ENCODE assay signal across 11 mouse cellular contexts in genomic region chr2:180560245-180560644, GRCm38 (mm10). TPM values are rescaled to one million over a fixed set of nuclear protein-coding genes. Genes with fewer than 3 reads are reported as not detected.
A peak's percentile ranks its signal among the peaks of the same experiment; 100 is the strongest.
DNase-seq lines count a peak whose midpoint lies in the region; ATAC-seq and TF ChIP-seq lines count a peak whose summit lies in the region.
"Had no signal": no experiment of that assay in that cellular context is flagged by ENCODE, and none has a peak within 500 bp of the region (broad histone marks: within the 10 kb centered on the region; RNA-seq: fewer than 3 reads in every experiment).

No protein-coding gene starts in this region.

- TF ChIP-seq POLR2A in liver, adult 2 months (IDR thresholded peaks at IDR 0.05; ENCODE audit: extremely low read depth, insufficient read depth, low read length), result no peak
- TF ChIP-seq POLR2A in MEL (IDR thresholded peaks at IDR 0.05; ENCODE audit: control insufficient read depth in 1 of 2, insufficient read depth in 1 of 2, low read depth in 1 of 2, low read length in 2 of 2, poor library complexity in 1 of 2), result no peak

- 51% methylated on average over 5 of the region's 5 CpGs for whole genome bisulfite sequencing in liver, adult 2 months
- WGBS in liver, embryonic 12.5 days (ENCODE audit: insufficient replicate concordance), result 35% methylated on average over 5 of the region's 5 CpGs

- no peak for TF ChIP-seq EP300 in MEL (IDR thresholded peaks at IDR 0.05; ENCODE audit: low read depth in 1 of 2, low read length in 2 of 2)

- H3K4me3 ChIP-seq in liver, adult 2 months (ENCODE audit: insufficient read depth, low read depth, low read length), result no peak overlapping the region
- no peak overlapping the region for H3K4me3 ChIP-seq in liver, embryonic 12.5 days
- no peak overlapping the region for H3K4me3 ChIP-seq in MEL (ENCODE audit: control insufficient read depth in 1 of 2, insufficient read depth in 1 of 2, low read depth in 2 of 2, low read length in 2 of 2)
- H3K4me3 ChIP-seq: forebrain, embryonic 10.5 days; liver, embryonic 15.5 days had no signal

- no peak for ATAC-seq in liver, embryonic 12.5 days
- ATAC-seq in megakaryocyte progenitor cell, adult 5-6 weeks (replicated peaks; ENCODE audit: poor library complexity), result peak; percentile 71

- peak; percentile 56 for TF ChIP-seq RAD21 in MEL (IDR thresholded peaks at IDR 0.05; ENCODE audit: low read depth, low read length)

- no peak overlapping the region for H3K9ac ChIP-seq in liver, adult 2 months (ENCODE audit: low read depth, low read length)
- no peak overlapping the region for H3K9ac ChIP-seq in liver, embryonic 12.5 days
- H3K9ac ChIP-seq in MEL (ENCODE audit: control insufficient read depth, low read depth, low read length, poor library complexity, severe bottlenecking), result no peak overlapping the region
- H3K9ac ChIP-seq: liver, embryonic 15.5 days had no signal

- H3K27me3 ChIP-seq in liver, adult 2 months (ENCODE audit: control insufficient read depth, insufficient read depth, low read length), result no peaks in the 10 kb centered on the region
- H3K27me3 ChIP-seq in liver, embryonic 12.5 days (replicated peaks), result no peaks in the 10 kb centered on the region
- H3K27me3 ChIP-seq in MEL (ENCODE audit: control insufficient read depth in 1 of 2, insufficient read depth in 2 of 2, low read length in 2 of 2), result peaks cover 0 to 1% of the 10 kb centered on the region in 2 experiments; a peak in 2 of 4 replicates
- H3K27me3 ChIP-seq: liver, embryonic 15.5 days had no signal

- TF ChIP-seq CTCF in liver, adult 2 months (IDR thresholded peaks at IDR 0.05; ENCODE audit: low read depth, low read length), result peak; percentile 56
- peak; percentile 63 to 71 (median 68) for TF ChIP-seq CTCF in MEL (IDR thresholded peaks at IDR 0.05 in 2 of 3, conservative IDR thresholded peaks at IDR 0.05 in 1 of 3; ENCODE audit: control insufficient read depth in 1 of 3, insufficient read depth in 1 of 3, low read depth in 2 of 3, low read length in 3 of 3, poor library complexity in 1 of 3, severe bottlenecking in 1 of 3)

- H3K4me2 ChIP-seq in liver, embryonic 12.5 days, result no peak overlapping the region
- H3K4me2 ChIP-seq: liver, embryonic 15.5 days had no signal

- no peaks in the 10 kb centered on the region for H3K79me2 ChIP-seq in liver, adult 2 months (ENCODE audit: control insufficient read depth, insufficient read depth, low read length)
- H3K79me2 ChIP-seq in MEL (ENCODE audit: control insufficient read depth, insufficient read depth, low read length, poor library complexity), result no peaks in the 10 kb centered on the region

- no peaks in the 10 kb centered on the region for H3K9me3 ChIP-seq in liver, embryonic 12.5 days (replicated peaks)
- H3K9me3 ChIP-seq in MEL (replicated peaks; ENCODE audit: insufficient read depth, low read length), result no peaks in the 10 kb centered on the region
- H3K9me3 ChIP-seq: liver, embryonic 15.5 days had no signal

- no peaks in the 10 kb centered on the region for H3K36me3 ChIP-seq in liver, adult 2 months (ENCODE audit: control insufficient read depth, insufficient read depth, low read length)
- H3K36me3 ChIP-seq in liver, embryonic 12.5 days, result no peaks in the 10 kb centered on the region
- no peaks in the 10 kb centered on the region for H3K36me3 ChIP-seq in MEL (ENCODE audit: control insufficient read depth in 1 of 2, insufficient read depth in 2 of 2, low read length in 2 of 2)
- H3K36me3 ChIP-seq: forebrain, embryonic 10.5 days; liver, embryonic 15.5 days had no signal

- peak; percentile 25 for DNase-seq in embryo, embryonic 10 days (ENCODE audit: low spot score)
- no peak for DNase-seq in embryo, embryonic 11 days
- no peak for DNase-seq in liver, adult 2 months (ENCODE audit: extremely low read depth, low read depth, low spot score)
- peak; percentile 51 for DNase-seq in MEL (ENCODE audit: low read depth, low spot score)
- DNase-seq in urinary bladder, postnatal 4 days (ENCODE audit: low spot score in 2 of 2), result no peak
- no peak for DNase-seq in gastrocnemius, adult 8-10 months (ENCODE audit: low spot score in 2 of 2)
- DNase-seq: right cerebral cortex, postnatal 14 days had no signal

- H3K4me1 ChIP-seq in liver, adult 2 months (ENCODE audit: control insufficient read depth, insufficient read depth, low read length), result no peaks in the 10 kb centered on the region
- no peaks in the 10 kb centered on the region for H3K4me1 ChIP-seq in liver, embryonic 12.5 days
- H3K4me1 ChIP-seq in MEL (ENCODE audit: control insufficient read depth in 1 of 2, insufficient read depth in 2 of 2, low read length in 2 of 2), result peaks cover 0 to 3% of the 10 kb centered on the region in 2 experiments; a peak in 1 of 4 replicates
- H3K4me1 ChIP-seq: liver, embryonic 15.5 days had no signal

- H3K27ac ChIP-seq in liver, adult 2 months (replicated peaks; ENCODE audit: insufficient read depth, low read depth, low read length), result no peak overlapping the region
- H3K27ac ChIP-seq in liver, embryonic 12.5 days, result no peak overlapping the region
- no peak overlapping the region for H3K27ac ChIP-seq in MEL (ENCODE audit: control insufficient read depth, low read depth, low read length)
- H3K27ac ChIP-seq: forebrain, embryonic 10.5 days; liver, embryonic 15.5 days had no signal

TF ChIP-seq in MEL, 35 proteins besides CTCF, POLR2A, EP300 and RAD21:
- TF ChIP-seq MAX (IDR thresholded peaks at IDR 0.05; ENCODE audit: low read length) (no peak), ZC3H11A (IDR thresholded peaks at IDR 0.05; ENCODE audit: low read depth, low read length) (peak; percentile 40), E2F4 (IDR thresholded peaks at IDR 0.05; ENCODE audit: borderline replicate concordance, low read depth, low read length) (no peak), SMC3 (IDR thresholded peaks at IDR 0.05; ENCODE audit: low read depth, low read length) (peak; percentile 49)

RNA-seq across cellular contexts. Expression of gene Mrgbp, which starts 20.9 kb away (rescaled TPM):
- total RNA-seq in liver, adult 2 months (2014; rRNA removed), result 4.8 and 4.9 TPM in 2 replicates
- 6.7 and 9.5 TPM in 2 replicates for polyA plus RNA-seq in liver, adult 2 months (2012; rRNA removed)
- 15.2 and 15.6 TPM in 2 replicates for polyA plus RNA-seq in liver, embryonic 12.5 days (2016; fragmentation: Nextera tagmentation; extraction: Ambion mirVana)
- total RNA-seq in MEL (2012; rRNA removed), result 40.3 and 44.9 TPM in 2 replicates
- polyA plus RNA-seq in MEL (2012; ENCODE audit: insufficient read depth in 1 of 2, insufficient read length in 2 of 2, low read depth in 1 of 2, low replicate concordance in 2 of 2, missing spikeins in 1 of 2), result 10 to 100 TPM in 1 of 2 experiments, not detected in 1; 54.5 TPM
- total RNA-seq in megakaryocyte progenitor cell, adult 5-6 weeks (2015), result 34.2 and 36.6 TPM in 2 replicates
- total RNA-seq in megakaryocyte progenitor cell, adult 5-6 weeks (2017), result 27.8 and 32.7 TPM in 2 replicates
- 1 to 10 TPM; 3.6 to 5.1 (median 4.7) TPM for total RNA-seq in gastrocnemius, adult 8-10 months (2022)

RNA-seq across cellular contexts. Expression of gene Ogfr, which starts 28.8 kb away (rescaled TPM):
- total RNA-seq in liver, adult 2 months (2014; rRNA removed), result 42.9 and 44.4 TPM in 2 replicates
- 23.1 and 29.1 TPM in 2 replicates for polyA plus RNA-seq in liver, adult 2 months (2012; rRNA removed)
- polyA plus RNA-seq in liver, embryonic 12.5 days (2016; fragmentation: Nextera tagmentation; extraction: Ambion mirVana), result 31.6 and 32.5 TPM in 2 replicates
- 29.3 and 38.6 TPM in 2 replicates for total RNA-seq in MEL (2012; rRNA removed)
- 10 to 100 TPM in 1 of 2 experiments, not detected in 1; 44.7 TPM for polyA plus RNA-seq in MEL (2012; ENCODE audit: insufficient read depth in 1 of 2, insufficient read length in 2 of 2, low read depth in 1 of 2, low replicate concordance in 2 of 2, missing spikeins in 1 of 2)
- total RNA-seq in megakaryocyte progenitor cell, adult 5-6 weeks (2015), result 22.9 and 24.4 TPM in 2 replicates
- 34.9 and 47.6 TPM in 2 replicates for total RNA-seq in megakaryocyte progenitor cell, adult 5-6 weeks (2017)
- 10 to 100 TPM; 21.3 to 24.7 (median 22.3) TPM for total RNA-seq in gastrocnemius, adult 8-10 months (2022)

RNA-seq across cellular contexts. Expression of gene Col9a3, which starts 37.3 kb away (rescaled TPM):
- total RNA-seq in liver, adult 2 months (2014; rRNA removed), result 0.27 TPM in 1 of 2 replicates, not detected in the other
- polyA plus RNA-seq in liver, adult 2 months (2012; rRNA removed), result 0.12 and 0.14 TPM in 2 replicates
- polyA plus RNA-seq in liver, embryonic 12.5 days (2016; fragmentation: Nextera tagmentation; extraction: Ambion mirVana), result 2.4 and 2.9 TPM in 2 replicates
- 0.10 and 0.15 TPM in 2 replicates for total RNA-seq in MEL (2012; rRNA removed)
- polyA plus RNA-seq in MEL (2012; ENCODE audit: insufficient read depth in 1 of 2, insufficient read length in 2 of 2, low read depth in 1 of 2, low replicate concordance in 2 of 2, missing spikeins in 1 of 2), result under 1 TPM in 1 of 2 experiments, not detected in 1; 0.56 TPM
- total RNA-seq in megakaryocyte progenitor cell, adult 5-6 weeks (2015), result 0.30 TPM in 1 of 2 replicates, not detected in the other
- total RNA-seq in megakaryocyte progenitor cell, adult 5-6 weeks (2017), result 0.47 TPM in 1 of 2 replicates, not detected in the other
- under 1 TPM in 1 of 4 experiments, not detected in 3; 0.11 TPM for total RNA-seq in gastrocnemius, adult 8-10 months (2022)

Comparison
In these comparisons a context has a peak if more than half of its experiments do, and no peak if none do; other contexts are left out.
1. DNase-seq: peak in embryo, embryonic 10 days (single experiment) and MEL (single experiment); none in embryo, embryonic 11 days (single experiment), liver, adult 2 months (single experiment), urinary bladder, postnatal 4 days (0 of 2) and gastrocnemius, adult 8-10 months (0 of 2).